13 mouse cellular contexts compared by ENCODE assay signal in the genomic region with DNA sequence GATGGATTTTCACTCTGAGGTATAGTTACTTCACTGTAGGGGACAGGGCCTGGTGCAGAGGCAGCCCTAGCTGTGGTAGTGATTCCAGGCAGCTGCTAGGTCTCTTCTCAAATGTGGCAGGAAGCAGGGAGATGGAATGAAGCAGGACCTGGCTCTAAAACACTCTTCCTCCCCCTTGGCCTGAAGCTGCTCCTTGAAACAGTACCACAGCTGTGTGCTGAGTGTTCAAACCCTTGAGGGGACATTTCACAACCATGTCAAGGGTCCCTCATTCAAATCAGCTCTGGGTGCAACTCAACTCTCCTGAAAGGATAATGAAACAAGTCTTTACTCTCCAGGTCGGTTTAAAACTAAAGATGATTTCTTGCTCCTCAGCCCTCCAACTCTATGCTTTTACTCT.
"Had no signal": no experiment of that assay in that cellular context is flagged by ENCODE, and none has a peak within 500 bp of the region (broad histone marks: within the 10 kb centered on the region; RNA-seq: fewer than 3 reads in every experiment).

No protein-coding gene starts in this region.

- H3K27ac ChIP-seq: layer of hippocampus, adult 2 months; limb, embryonic 10.5 days; limb, embryonic 13.5 days; liver, embryonic 12.5 days; liver, embryonic 15.5 days had no signal

- H3K27me3 ChIP-seq: limb, embryonic 13.5 days; liver, embryonic 15.5 days had no signal

- H3K36me3 ChIP-seq: limb, embryonic 10.5 days; limb, embryonic 13.5 days; liver, embryonic 12.5 days; liver, embryonic 15.5 days had no signal

- ATAC-seq: intestine, postnatal 0 days; liver, embryonic 12.5 days had no signal

- H3K4me2 ChIP-seq: limb, embryonic 13.5 days; liver, embryonic 12.5 days; liver, embryonic 15.5 days; midbrain, embryonic 11.5 days had no signal

- DNase-seq: kidney, postnatal 10 days; layer of hippocampus, adult 9-11 months; liver; midbrain, embryonic 14.5 days; thymus, adult 18-20 months; thymus, postnatal 36 days had no signal

- H3K4me3 ChIP-seq: layer of hippocampus, adult 2 months; limb, embryonic 10.5 days; limb, embryonic 13.5 days; liver, embryonic 12.5 days; liver, embryonic 15.5 days had no signal

- H3K9ac ChIP-seq: limb, embryonic 13.5 days; liver, embryonic 12.5 days; liver, embryonic 15.5 days had no signal

- H3K4me1 ChIP-seq: liver, embryonic 12.5 days; liver, embryonic 15.5 days had no signal

- H3K9me3 ChIP-seq: limb, embryonic 10.5 days; limb, embryonic 13.5 days; liver, embryonic 12.5 days; liver, embryonic 15.5 days had no signal
